Mouse (Mus musculus) ES-E14 (cell line): ENCODE data around the gene Cd247.

Experiments used
- HCFC1 ChIP-seq: IDR thresholded peaks from 2 replicates; pipeline ENCODE4 v1.6.1; 2012; ENCODE audit warnings: low read length, inconsistent platforms, borderline replicate concordance; ENCODE audit not compliant: insufficient read depth
- MAFK ChIP-seq: IDR thresholded peaks from 2 replicates; pipeline ENCODE4 v1.6.1; 2014; ENCODE audit warnings: mild to moderate bottlenecking, low read depth, low read length, inconsistent platforms; ENCODE audit not compliant: insufficient read depth
- ZC3H11A ChIP-seq: IDR thresholded peaks from 2 replicates; pipeline ENCODE4 v1.6.1; 2012; ENCODE audit warnings: low read depth, mild to moderate bottlenecking, inconsistent platforms, low read length, borderline replicate concordance

DNA sequence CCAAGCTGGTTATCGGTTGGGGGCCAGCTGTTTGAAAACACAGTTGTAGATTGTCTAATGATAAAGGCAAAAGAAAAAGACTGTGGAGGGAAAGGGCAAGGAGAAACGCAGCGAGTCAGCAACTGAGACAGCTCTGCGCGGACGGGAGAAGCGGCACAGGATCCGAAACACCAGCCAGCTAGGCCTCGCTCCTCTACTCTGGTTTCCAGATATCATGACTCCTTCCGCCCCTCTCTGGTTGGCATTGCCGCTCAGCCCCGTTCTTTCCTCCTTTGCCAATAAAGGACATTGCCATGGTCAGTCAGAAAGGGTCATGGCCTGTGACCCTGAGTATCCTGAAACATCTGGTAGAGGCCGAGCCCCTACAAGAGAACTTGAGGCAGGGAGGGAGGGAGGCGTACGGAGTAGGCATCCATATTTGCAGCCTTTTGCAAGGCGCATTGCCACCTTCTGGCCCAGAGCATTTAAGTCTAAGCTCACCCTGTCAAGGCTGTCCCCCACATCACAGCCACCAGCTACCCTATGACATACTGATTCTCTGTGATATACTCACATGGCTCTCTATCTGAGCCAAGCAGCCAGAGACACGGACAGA is 682 bp downstream of the Cd247 start:
- TF ChIP-seq MAFK (no peak), HCFC1 (no peak), ZC3H11A (no peak)
